Mouse (Mus musculus) retina, adult 2 months (tissue): ENCODE measurements around the gene Rtp2.
"Not testable (repeated sequence)": the region's sequence is repeated elsewhere in the genome, so short reads cannot be mapped to it uniquely, and the experiment has no call there.

Source experiments
- DNase-seq: peaks from one replicate; pipeline ENCODE4 v3.0.0-alpha.2; 2012; ENCODE audit warnings: low read depth, low spot score

Rtp2 gene

DNA sequence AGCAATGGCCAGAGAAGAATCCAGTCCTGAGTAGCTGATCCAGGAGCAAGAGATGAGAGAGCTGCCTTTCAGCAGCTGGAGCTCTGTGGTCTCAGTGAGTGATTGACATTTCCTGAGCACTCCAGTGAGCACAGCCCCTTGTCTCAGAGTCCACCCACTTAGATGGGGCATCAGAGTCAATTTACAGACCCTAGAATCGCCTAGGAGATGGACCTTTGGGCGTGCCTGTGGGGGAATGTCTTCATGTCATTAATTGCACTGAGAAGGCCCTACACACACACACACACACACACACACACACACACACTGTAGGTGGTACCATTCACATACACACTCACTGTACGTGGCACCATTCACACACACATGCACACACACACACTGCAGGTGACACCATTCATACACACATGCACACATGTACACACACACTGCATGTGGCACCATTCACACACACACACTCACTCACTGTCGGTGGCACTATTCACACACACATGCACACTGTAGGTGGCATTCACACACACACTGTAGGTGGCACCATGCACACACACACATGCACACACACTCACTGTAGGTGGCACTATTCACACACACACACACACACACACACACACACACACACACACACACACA is 20.0 kb upstream of the Rtp2 start:
- DNase-seq: no peak

DNA sequence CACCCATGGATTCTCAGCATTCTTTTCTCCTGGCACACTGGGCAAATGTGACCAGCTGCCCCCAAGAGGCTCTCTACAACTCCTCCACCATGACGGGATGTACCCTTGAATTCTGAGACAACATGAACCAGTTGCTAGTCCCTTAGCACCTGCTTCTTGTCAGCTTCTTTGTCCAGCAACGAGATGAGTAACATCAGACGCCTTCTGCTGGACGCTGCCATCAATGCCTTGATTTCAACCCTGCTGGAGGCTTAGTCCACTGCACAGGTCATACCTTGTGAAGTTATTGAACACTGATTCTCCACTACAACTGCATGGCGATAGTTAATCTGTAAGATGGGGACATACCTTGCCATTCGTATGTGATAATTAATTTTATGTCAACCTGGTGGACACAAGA is 15.5 kb upstream of the Rtp2 start:
- no peak for DNase-seq

DNA sequence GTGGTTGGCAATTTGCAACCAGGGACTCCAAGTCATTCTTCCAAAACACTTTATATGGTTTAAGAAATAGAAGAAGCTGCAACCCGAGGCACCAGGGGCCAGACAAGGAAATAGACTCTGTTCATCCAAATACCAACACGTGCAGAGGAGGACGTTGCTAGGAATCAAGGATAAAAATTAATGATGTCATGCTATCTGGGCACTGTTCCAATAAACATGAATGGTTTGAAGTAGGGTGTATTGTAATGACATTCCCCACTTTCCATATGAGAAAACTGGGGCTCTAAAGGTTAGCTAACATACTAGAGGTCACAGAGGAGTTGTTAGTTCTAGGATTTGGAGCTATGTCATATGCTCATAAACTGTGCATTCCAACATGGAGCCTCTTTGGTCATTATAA is 12.6 kb upstream of the Rtp2 start:
- no peak for DNase-seq

DNA sequence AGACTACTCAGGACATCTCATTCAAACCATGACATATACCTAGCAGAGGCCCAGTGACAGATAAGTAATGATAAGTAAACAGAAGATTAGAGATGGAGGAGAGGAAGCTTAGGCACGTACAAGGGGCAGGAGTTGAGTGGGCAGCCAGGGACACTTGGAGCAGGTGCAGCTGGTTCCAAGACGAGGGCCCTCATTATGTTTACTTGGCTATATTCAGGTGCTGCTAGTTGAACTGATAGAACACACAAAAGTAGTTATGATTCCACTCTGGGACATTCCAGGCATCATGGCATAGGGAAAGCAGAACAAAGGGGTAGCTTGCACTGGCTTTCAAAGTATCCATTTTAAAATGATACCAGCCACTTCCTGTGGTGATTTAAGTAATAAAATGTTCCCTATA is 2.2 kb upstream of the Rtp2 start:
- DNase-seq: no peak

DNA sequence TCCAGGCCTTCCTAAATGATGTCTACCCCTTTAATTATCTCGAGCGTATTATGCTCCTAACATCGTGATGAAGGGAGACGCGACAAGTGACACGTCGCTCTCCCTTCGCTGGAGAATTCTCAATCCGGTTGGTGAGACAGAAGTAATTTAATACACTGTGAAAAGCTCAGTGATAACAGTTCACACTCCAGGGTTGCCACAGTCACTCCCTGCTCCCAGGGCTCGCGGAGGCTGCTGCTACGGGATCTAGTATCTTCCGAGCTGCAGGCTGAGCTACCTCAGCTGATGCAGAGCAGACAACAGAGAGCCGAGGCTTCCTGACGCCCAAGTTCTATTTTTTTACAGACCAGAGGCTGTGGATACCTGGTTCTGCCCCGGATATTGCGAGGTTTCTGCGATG is 919 bp downstream of the Rtp2 start:
- no peak for DNase-seq

DNA sequence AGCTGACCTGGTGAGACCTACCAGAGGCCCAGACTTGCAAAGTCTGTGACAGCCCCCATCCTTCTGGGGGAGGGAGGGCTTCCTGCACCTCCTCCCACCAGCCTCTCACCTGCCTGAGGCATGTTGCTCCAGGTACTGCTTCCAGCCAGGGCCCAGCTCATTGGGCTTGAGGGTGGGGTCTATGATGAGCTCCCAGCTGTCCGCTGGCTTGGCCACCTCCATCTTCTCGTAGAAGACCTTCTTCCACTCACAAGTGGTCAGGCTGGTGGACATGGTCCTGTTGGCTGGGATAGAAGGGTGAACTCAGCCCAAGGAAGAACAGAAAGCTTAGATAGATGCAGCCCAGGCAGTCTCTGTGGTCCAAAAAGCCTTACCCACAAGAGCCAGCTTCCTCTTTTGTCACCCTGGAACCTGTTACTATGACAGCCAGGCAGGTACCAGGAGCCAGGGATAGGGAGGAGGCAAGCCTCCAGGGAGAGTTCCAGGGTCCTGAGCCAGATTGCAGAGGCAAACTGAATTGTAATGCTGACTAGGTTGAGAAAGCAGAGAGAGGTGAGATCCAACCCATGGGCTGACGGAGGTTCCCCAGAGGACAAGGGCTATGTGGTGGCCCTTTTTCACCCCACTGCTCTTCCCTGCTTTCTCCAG is 1.6 kb downstream of the Rtp2 start:
- DNase-seq: no peak

DNA sequence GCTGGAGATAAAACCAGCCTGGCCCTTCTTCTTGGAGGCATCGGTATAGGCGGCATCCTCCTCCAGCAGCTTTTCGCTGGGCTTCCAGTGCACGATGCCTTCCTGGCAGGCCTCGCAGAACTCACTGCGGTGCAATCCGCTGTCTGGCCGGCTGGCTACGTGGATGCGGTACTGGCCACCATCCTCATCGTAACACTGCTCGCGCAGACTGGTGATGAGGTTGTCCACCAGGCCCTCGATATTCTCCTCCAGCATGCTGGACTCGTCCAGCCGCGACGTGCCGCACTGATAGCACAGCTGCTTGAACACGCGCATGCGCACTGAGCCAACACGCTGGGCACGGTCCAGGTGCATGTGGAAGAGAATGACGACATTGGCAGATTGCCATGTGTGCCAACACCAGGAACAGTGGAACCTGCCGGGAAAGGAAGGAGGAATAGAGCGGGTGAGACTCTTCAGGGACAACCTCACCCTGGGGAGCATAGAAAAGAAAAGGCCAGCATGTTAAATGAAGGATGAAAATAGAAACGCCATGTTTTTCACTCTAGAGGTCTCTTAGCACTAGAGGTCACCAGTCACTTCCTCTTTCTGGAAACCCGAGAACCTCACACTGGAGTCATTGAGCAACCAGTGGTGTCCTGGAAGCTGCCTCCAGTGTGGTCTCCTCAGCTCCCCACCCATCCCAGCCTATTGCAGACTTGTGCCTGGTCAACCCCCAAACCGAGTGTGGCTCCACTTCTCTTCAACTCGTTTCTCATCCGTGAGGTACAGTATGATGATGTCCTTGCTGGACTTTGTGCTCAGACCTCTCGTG is 4.7 kb downstream of the Rtp2 start:
- DNase-seq: no peak

DNA sequence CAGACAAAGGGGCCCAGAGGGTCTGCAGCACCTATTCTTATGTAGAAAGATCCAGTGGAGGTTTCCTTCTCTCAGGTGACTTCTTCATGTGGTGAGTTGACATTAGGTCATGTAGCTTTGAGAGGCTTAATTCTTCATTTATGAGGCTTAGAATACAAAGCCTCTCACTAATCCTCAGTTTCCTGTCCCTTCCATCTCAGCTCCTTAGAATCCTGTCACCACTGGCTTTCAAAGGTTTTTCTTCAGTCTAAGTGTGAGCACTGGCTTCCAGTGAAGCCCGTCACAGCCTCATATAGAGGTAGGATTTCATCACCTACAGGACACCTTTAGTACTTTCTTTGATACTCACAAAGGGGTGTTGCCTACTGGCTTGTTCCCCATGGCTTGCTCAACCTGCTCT is 9.3 kb downstream of the Rtp2 start:
- no peak for DNase-seq

DNA sequence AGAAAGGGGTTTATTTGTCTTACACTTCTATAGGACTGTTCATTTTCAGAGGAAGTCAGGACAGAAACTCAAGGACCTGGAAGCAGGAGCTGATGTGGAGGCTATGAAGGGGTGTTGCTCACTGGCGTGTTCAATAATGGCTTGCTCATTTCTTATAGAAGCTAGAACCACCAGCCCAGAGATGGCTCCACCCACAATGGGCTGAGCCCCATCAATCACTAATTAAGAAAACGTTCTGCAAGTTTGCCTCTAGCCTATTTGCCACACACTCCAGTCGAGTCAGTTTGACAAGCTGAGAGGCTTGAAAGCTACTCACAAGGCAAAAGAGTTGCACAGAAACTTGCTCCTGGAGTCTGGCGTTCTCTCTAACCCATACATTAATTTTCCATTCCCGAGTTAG is 10.5 kb downstream of the Rtp2 start:
- no peak for DNase-seq

DNA sequence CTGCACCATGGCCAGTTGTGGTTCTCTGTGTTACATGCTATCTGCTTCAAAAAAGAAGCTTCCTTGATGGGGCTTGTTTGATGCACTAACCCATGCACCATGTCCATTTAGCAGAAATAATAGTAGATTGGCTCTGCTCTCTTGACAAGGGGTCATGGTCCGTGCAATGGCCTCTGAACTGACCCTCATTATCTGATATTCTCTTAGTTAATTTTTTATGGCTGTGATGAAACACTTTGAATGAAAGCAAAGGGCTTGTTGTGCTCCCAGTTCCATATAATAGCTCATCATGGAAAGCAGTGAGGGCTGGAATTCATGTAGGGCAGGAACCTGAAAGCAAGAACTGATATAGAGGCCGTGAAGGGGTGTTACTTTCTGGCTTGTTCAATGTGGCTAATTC is 12.8 kb downstream of the Rtp2 start:
- DNase-seq: no peak

DNA sequence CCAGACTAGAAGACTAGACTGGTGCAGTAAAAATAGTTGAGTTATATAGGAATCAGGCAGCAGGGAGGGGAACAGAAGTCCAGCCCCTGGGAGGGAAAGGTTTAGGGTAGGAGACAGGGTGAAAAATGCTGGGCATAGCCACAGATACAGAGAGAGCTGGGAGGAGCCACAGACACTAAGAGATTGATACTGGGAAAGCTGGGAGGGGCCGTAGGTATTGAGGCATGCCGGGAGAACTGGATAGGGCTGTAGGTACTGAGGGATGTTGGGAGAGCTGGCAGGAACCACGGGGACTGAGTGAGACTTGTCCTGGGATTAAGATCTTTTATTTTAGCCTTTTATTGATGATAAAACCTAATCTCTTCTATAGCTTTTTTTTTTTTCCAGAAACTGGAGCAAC is 18.8 kb downstream of the Rtp2 start:
- no peak for DNase-seq

DNA sequence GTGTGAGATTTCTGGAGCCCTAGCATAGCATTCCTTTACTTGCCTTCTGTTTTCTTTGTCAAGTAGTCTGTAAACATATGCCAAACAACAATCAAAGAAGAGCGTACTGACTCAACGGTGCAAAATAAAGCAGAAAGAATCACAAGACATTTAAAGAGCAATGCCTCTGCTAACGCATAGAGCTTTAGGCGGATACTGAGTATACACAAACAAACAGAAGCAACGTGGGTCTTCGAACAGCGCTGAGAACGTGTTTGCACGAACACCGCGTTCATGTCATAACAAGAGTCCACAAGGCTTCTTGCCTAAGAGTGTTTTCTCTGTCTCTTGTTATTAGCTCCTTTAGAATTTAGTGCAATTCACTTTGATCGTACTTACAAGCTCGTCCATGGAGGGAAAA is 19.5 kb downstream of the Rtp2 start:
- DNase-seq: no peak

DNA sequence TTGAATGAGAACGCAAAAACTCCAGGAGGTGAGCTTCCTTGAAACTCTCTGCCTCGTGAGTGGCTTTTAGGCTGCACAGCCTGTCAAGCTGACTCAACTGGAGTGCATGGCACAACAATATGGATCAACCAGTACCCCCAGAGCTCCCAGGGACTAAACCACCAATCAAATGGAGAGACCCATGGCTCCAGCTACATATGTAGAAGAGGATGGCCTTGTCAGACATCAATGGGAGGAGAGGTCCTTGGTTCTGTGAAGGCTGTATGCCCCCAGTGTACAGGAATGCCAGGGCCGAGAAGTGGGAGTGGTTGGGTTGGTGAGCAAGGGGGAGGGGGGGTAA is 23.2 kb downstream of the Rtp2 start:
- not testable (repeated sequence) for DNase-seq

DNA sequence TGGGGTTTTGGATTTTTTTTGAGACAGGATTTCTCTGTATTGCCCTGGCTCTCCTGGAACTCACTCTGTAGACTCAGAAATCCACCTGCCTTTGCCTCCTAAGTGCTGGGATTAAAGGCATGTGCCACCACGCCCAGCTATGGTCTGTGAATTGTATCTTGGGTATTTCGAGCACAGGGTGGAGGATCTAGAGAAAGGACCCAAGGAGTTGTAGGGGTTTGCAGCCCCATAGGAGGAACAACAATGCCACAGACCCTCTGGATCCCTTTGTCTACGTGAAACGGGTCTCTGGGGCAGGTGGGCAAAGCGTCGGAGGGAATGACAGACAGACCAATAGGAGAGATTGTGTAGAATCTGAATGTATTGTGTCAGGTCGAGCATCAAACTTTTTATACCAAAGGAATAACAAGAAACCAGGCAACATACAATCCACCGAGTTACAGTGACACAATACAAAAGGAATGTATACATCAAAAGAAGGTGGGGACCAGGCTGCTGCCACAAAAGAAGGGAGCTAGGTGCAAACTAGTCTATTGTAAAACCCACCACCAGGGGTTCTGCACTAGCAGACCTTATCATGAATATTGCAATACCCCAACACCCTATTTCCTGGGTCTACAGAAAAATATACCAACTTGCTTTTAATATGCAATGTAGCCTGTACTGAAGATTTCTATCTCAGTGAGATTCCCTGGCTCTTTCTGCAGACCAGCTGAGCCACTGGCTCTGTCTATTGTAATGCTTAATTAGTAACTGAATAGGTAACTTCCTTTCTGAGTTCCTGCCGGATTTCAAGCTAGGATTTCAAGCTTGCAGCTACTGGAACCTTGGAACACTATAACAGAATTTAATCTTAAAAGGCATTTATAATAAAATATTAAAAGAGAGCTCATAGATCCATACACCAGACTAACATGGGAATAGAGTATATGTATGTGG is 23.8 kb downstream of the Rtp2 start:
- DNase-seq: not testable (repeated sequence)

DNA sequence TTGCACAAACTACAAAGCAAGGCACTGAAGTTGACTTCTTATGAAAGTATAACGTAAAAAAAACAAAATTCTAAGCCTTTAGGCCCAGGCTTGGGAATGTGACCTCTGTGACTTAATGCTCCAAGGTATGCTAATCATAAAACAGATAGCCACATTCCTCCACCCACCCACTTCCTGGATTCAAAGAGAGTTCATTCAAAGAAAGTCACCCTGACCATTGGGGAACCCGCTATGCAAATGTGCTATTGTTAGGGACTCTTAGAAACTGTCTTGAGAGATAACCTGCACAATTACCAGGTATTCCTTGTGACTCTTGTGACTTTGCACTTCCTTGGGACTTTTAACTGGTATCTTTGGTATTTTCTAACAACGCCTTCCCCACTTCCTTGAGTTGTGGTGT is 25.6 kb downstream of the Rtp2 start:
- DNase-seq: not testable (repeated sequence)

DNA sequence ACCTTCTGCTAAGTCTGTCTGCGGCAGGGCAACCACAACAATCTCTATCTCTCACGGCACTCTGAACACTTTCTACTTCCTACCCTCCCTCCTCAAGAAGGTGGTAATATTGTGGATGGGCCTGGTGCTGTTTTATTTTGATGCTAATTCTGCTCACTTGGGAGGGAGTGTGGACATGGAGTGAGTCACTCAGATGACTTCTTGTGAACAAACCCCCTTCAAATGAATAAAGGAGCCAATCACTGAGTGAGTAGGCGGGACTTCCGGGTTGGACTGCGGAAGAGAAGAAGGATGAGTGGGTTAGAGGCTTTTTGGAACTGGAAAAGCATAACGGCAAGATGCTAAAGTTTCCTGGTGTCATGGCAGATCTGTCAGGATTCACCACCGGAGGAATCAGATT is 30.8 kb downstream of the Rtp2 start:
- DNase-seq: no peak

DNA sequence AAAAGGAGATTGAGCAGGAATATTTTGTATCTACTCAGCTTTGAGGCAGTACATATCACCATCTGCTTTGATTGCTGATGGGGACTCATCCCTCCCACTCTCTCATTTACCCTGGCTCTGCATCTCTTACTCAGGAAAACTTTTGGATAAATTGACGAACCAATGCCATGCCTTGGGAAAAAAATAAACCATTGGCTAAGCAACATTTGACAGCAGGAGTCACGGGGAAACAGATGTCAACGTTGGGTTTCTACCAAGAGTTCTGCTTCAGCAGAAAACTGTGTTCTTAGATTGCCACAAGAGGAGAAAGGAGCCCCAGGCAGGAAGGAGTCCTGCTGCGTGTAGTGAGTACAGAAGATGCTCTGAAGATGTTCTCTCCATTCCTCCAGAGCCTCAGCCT is 32.1 kb downstream of the Rtp2 start:
- DNase-seq: no peak

DNA sequence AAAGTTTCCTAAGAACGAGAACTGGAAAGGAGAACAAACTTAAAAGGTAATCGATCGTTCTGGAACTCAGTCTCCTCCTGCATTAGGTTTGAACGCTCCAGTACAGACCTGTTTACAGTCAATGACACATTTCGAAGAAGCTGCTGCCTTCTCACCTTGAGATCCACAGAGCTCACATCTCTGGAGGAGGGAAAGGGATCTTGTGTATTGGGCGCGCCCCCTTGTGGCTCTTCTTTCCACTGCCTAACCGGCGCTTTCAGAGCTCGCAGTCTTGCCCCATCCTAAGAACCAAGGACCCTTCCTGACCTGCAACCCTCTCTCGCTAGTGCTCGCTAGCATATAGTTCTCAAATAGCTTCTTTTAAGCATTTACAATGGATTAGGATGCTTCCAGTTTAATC is 33.4 kb downstream of the Rtp2 start:
- peak; percentile 30 for DNase-seq

DNA sequence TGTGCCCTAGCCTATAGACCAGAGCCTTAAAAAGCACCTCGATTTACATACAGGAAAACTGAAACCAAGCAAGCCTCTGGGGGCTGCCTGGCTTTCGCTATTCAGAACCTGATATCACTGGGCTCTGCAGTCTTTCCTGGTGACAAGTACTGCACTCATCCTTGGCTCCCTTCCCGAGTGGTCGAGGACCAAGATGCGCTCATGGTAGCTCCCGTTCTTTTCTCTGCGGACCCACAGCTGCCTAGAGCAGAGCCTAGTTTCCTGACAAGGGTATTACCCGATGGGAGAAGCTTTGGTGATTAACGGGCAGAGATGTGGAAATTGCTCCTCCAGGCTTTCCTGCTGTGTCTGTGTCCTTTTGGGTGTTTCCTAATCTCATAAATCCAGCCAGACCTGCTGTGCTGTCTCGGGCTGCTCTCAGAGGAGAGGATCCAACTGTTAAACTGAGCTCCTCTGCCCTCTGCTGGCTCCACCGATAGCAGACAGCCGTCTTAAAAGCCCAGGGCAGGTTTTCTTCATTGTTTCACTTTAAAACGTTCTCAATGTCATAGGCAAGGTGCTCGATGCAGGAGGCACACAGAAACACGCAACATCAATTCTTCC is 34.1 kb downstream of the Rtp2 start:
- DNase-seq: peak; percentile 36

DNA sequence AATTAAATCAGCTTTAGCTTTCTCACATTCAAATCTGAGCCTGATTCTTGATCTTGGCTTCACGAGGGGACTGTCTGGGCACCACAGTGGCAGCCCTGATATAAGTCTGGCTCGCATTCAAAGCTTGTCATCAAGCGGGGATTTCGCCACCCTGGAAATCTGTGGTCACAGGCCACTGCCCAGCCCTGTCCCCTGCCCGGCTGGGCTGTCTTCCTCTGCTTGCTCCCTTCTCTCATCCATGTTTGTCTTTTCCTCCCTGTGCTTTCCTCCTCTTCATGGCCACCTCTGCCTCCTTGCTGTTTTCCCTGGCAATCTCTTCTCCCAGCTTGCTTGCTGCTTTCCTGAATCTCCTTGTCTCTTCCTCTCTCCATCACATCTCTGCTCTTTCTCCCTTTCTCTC is 34.7 kb downstream of the Rtp2 start:
- DNase-seq: no peak

DNA sequence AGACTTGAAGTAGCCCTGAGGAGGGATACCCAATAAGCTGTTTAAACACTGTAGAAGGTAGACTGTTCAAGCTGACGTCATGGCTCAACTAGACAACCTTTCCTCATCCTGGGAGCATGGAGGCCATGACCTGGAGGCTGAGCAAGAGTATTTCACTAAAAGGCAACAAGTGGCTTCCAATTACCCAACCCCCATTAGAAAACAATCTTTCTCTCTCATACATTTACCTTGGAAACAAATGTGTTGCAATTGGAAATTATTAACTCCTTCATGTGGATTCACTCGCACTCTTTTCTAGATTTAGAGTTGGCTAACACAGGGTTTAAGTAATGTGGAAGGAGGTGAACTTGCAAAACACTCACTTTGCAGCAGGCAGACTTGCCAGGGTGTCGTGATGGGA is 37.1 kb downstream of the Rtp2 start:
- DNase-seq: no peak

DNA sequence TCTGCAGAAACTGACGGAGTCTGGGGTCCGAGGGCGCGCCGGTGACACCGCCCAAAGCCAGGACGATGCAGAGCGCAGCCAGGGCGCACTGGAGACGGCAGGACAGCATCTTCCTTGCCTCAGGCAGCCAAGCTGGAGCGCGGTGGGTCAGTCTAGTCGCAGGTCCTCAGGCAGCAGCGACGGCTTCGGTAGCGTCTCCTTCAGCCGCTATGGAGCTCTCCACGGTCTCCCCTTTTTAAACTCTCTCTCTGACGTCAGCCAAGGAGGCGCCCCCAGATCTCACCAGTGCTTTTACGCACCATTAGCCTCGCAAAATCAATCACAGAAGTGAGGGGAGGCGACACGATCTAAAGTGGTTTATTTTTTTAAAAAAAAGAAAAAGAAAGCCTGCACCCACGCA is 41.6 kb downstream of the Rtp2 start, which contains the start of gene Sst:
Gene Sst, minus strand, starts transcription at position 323 of the 400 bp plus-strand sequence.
- no peak for DNase-seq
